Mouse (Mus musculus) kidney, adult 2 months (tissue): ENCODE results near the gene 0610037L13Rik. TPM values are rescaled to one million over a fixed set of nuclear protein-coding genes. Genes with fewer than 3 reads are reported as not detected.

Experiments used
- DNase-seq: peaks from one replicate; pipeline ENCODE4 v3.0.0; 2021
- H3K27ac ChIP-seq: fragments of 200-500 bp; 2 replicates; pipeline ENCODE4 v1.5.1; 2012; ENCODE audit warnings: low read depth, low read length, control low read depth, inconsistent platforms; ENCODE audit not compliant: insufficient read depth
- H3K27me3 ChIP-seq: fragments of 200-500 bp; replicated peaks from 2 replicates; pipeline ENCODE4 v1.6.1; 2012; ENCODE audit warnings: mild to moderate bottlenecking, moderate library complexity, low read length, inconsistent platforms; ENCODE audit not compliant: control insufficient read depth, insufficient read depth
- H3K36me3 ChIP-seq: fragments of 200-500 bp; 2 replicates; pipeline ENCODE4 v1.6.1; 2012; ENCODE audit warnings: mild to moderate bottlenecking, moderate library complexity, low read length, inconsistent platforms; ENCODE audit not compliant: control insufficient read depth, insufficient read depth
- H3K4me1 ChIP-seq: fragments of 200-500 bp; 2 replicates; pipeline ENCODE4 v1.6.1; 2011; ENCODE audit warnings: low read length; ENCODE audit not compliant: control insufficient read depth, insufficient read depth
- H3K4me3 ChIP-seq: fragments of 200-500 bp; 2 replicates; pipeline ENCODE4 v1.5.1; 2011; ENCODE audit warnings: mild to moderate bottlenecking, low read depth, low read length, control low read depth; ENCODE audit not compliant: insufficient read depth
- CTCF ChIP-seq: fragments of 200-500 bp; conservative IDR thresholded peaks from 2 replicates; pipeline ENCODE4 v1.5.1; 2011; ENCODE audit warnings: low read depth, mild to moderate bottlenecking, control low read depth, low read length, moderate library complexity, mixed read lengths; ENCODE audit not compliant: insufficient read depth, insufficient read length
- POLR2A ChIP-seq: fragments of 200-500 bp; IDR thresholded peaks from one replicate; pipeline ENCODE4 v1.6.1; 2011; ENCODE audit warnings: low read depth, low read length, control low read depth
- WGBS: fragments of 180-500 bp; shearing (Covaris S2); methylation state at CpG from one replicate; pipeline ENCODE4 v1.1.7; 2018; 5-methylcytosine and 5-hydroxymethylcytosine counted together
- polyA plus RNA-seq: library from polyadenylated mRNA; depleted of rRNA; stranded (reverse); fragments of >200 nt; gene quantifications from 2 replicates; pipeline ENCODE4 v1.2.3, GENCODE M21; 2012

Gene 0610037L13Rik
- polyA plus RNA-seq, 1 experiment, result 45.9 TPM

- no peaks in the 10 kb centered on the region for H3K4me1 ChIP-seq
- DNase-seq, result no peak
- H3K27ac ChIP-seq, result no peak overlapping the region
- H3K36me3 ChIP-seq, result peaks cover 9% of the 10 kb centered on the region
- H3K27me3 ChIP-seq, result no peaks in the 10 kb centered on the region
- no peak overlapping the region for H3K4me3 ChIP-seq
- TF ChIP-seq CTCF (no peak), POLR2A (no peak)
- WGBS, result 87% methylated on average over 4 of the region's 4 CpGs
Observed at GRCm38 (mm10) chr4:107910020-107910419, 20.4 kb downstream of the 0610037L13Rik start.

- 40% methylated on average over 2 of the region's 2 CpGs for WGBS
- Histone ChIP-seq H3K27me3 (no peaks in the 10 kb centered on the region), H3K36me3 (no peaks in the 10 kb centered on the region), H3K4me1 (peaks cover 14% of the 10 kb centered on the region; the same call in 1 of the 2 replicates), H3K27ac (no peak overlapping the region), H3K4me3 (no peak overlapping the region)
- TF ChIP-seq CTCF, result no peak
- no peak for TF ChIP-seq POLR2A
- peak; percentile 18 for DNase-seq
Observed at GRCm38 (mm10) chr4:107920336-107920735, 30.7 kb downstream of the 0610037L13Rik start.

GRCm38 (mm10) chr4:107921152-107921695, 31.6 kb downstream of the 0610037L13Rik start:
- 30% methylated on average over 8 of the region's 8 CpGs for WGBS
- Histone ChIP-seq H3K4me3 (no peak overlapping the region), H3K27ac (peak overlapping the region; percentile 96), H3K36me3 (no peaks in the 10 kb centered on the region), H3K4me1 (peaks cover 14% of the 10 kb centered on the region; the same call in 1 of the 2 replicates), H3K27me3 (no peaks in the 10 kb centered on the region)
- TF ChIP-seq POLR2A (no peak), CTCF (no peak)
- DNase-seq, result peak; percentile 78

- 14% methylated on average over 4 of the region's 4 CpGs for WGBS
- peak; percentile 85 for DNase-seq
- peaks cover 14% of the 10 kb centered on the region; the same call in 1 of the 2 replicates for H3K4me1 ChIP-seq
- peak overlapping the region; percentile 92 for H3K4me3 ChIP-seq
- H3K27ac ChIP-seq, result peak overlapping the region; percentile 96
- no peaks in the 10 kb centered on the region for H3K27me3 ChIP-seq
- no peaks in the 10 kb centered on the region for H3K36me3 ChIP-seq
- TF ChIP-seq POLR2A, result no peak
- TF ChIP-seq CTCF, result no peak
Observed at GRCm38 (mm10) chr4:107921952-107922351, 32.3 kb downstream of the 0610037L13Rik start.

- peak within 1 kb of the TSS; percentile 92 for H3K4me3 ChIP-seq
- 0 out of 2 replicates have a peak, but pooled peaks have one; percentile 19 for TF ChIP-seq CTCF
- peak; percentile 88 for TF ChIP-seq POLR2A
- H3K36me3 ChIP-seq, result no peaks in the 10 kb centered on the region
- H3K27me3 ChIP-seq, result no peaks in the 10 kb centered on the region
- peak; percentile 98 for DNase-seq
- H3K27ac ChIP-seq, result peak within 1 kb of the TSS; percentile 96
- under 1% methylated on average over 38 of the region's 38 CpGs for WGBS
- H3K4me1 ChIP-seq, result peaks cover 14% of the 10 kb centered on the region; the same call in 1 of the 2 replicates
Observed at GRCm38 (mm10) chr4:107923145-107923802, 33.7 kb downstream of the 0610037L13Rik start, which contains the start of gene Cpt2. TSS of gene Cpt2 (minus strand) at chr4:107923610.

- Histone ChIP-seq H3K36me3 (no peaks in the 10 kb centered on the region), H3K4me3 (no peak overlapping the region), H3K27me3 (no peaks in the 10 kb centered on the region), H3K4me1 (peaks cover 14% of the 10 kb centered on the region; the same call in 1 of the 2 replicates), H3K27ac (no peak overlapping the region)
- no peak for DNase-seq
- 36% methylated on average over 7 of the region's 7 CpGs for WGBS
- TF ChIP-seq CTCF, result no peak
- no peak for TF ChIP-seq POLR2A
Observed at GRCm38 (mm10) chr4:107923803-107924194, 34.2 kb downstream of the 0610037L13Rik start.

- Histone ChIP-seq H3K4me3 (no peak overlapping the region), H3K36me3 (no peaks in the 10 kb centered on the region), H3K4me1 (no peaks in the 10 kb centered on the region), H3K27me3 (no peaks in the 10 kb centered on the region), H3K27ac (no peak overlapping the region)
- TF ChIP-seq CTCF (no peak), POLR2A (no peak)
- 87% methylated on average over 2 of the region's 2 CpGs for WGBS
- DNase-seq, result no peak
Observed at GRCm38 (mm10) chr4:107928269-107928668, 38.7 kb downstream of the 0610037L13Rik start.

- 89% methylated on average over 2 of the region's 2 CpGs for WGBS
- H3K4me1 ChIP-seq, result no peaks in the 10 kb centered on the region
Observed at GRCm38 (mm10) chr4:107928726-107929125, 39.1 kb downstream of the 0610037L13Rik start.

More at GRCm38 (mm10) chr4:107928726-107929125, 39.1 kb downstream of the 0610037L13Rik start:
- Histone ChIP-seq H3K27ac (no peak overlapping the region), H3K27me3 (no peaks in the 10 kb centered on the region), H3K36me3 (no peaks in the 10 kb centered on the region), H3K4me3 (no peak overlapping the region)
- no peak for DNase-seq
- TF ChIP-seq POLR2A (no peak), CTCF (no peak)
